Mouse (Mus musculus) brain, embryonic 14.5 days (tissue): ENCODE measurements around the gene Bcl9. TPM values are rescaled to one million over a fixed set of nuclear protein-coding genes. Genes with fewer than 3 reads are reported as not detected.

ENCODE experiments used
- DNase-seq: peaks from one replicate; pipeline ENCODE4 v3.0.0-alpha.2; 2011; ENCODE audit warnings: low read depth
- CTCF ChIP-seq: fragments of 200-500 bp; IDR thresholded peaks from 2 replicates; pipeline ENCODE4 v1.5.1; 2012; ENCODE audit warnings: inconsistent platforms, mild to moderate bottlenecking, moderate library complexity, borderline replicate concordance; ENCODE audit not compliant: insufficient read depth, insufficient read length; ENCODE audit errors: extremely low read depth
- POLR2A ChIP-seq: fragments of 200-500 bp; IDR thresholded peaks from 2 replicates; pipeline ENCODE4 v1.6.1; 2012; ENCODE audit warnings: mild to moderate bottlenecking, inconsistent platforms, borderline replicate concordance; ENCODE audit not compliant: poor library complexity, insufficient read depth, insufficient read length, severe bottlenecking; ENCODE audit errors: extremely low read depth
- polyA plus RNA-seq: library from polyadenylated mRNA; depleted of rRNA; stranded (reverse); fragments of >200 nt; gene quantifications from 2 replicates; pipeline ENCODE4 v1.2.3, GENCODE M21; 2012

Bcl9 gene
- polyA plus RNA-seq, 1 experiment, result 77.8 TPM

DNA sequence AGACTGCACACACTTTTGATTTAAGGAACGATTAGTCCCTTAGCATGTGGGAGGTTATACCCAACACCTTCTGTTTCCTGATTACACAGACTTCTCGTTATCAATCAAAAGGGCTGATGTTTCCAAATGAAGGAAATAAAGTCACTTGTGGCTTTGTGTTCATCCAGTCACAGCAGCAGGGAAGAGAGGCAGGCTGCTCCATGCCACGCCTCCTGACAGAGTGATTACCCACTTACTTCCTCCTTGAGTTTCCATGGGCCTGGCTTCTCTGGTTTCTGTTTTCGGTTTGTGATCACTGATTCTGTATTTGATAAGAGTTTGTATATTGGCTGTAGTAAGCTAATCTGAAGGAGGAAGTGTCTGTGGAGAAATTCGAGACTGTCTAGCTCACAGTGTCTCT lies 86.5 kb downstream of the Bcl9 start:
- no peak for DNase-seq
- TF ChIP-seq CTCF (no peak), POLR2A (no peak)

DNA sequence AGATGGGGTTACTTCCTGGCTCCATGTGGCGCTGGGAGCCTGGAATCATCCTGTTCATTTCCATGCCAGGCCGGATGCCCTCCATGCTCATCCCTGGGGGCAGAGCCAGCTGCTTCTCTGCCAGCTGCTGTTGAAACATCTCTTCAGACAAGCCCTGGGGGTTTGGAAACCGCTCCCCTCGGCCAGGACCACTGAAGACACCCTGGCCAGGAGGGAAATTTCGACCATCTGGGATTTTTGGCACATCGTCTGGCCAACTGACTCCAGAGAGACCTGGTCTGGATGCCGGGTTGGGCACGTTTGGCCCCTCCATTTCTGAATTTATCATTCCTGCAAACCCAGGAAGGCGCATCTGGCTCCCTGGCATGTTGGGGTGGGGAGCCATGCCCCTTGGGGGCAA lies 88.4 kb downstream of the Bcl9 start:
- TF ChIP-seq CTCF, result no peak
- TF ChIP-seq POLR2A, result no peak
- DNase-seq, result no peak

DNA sequence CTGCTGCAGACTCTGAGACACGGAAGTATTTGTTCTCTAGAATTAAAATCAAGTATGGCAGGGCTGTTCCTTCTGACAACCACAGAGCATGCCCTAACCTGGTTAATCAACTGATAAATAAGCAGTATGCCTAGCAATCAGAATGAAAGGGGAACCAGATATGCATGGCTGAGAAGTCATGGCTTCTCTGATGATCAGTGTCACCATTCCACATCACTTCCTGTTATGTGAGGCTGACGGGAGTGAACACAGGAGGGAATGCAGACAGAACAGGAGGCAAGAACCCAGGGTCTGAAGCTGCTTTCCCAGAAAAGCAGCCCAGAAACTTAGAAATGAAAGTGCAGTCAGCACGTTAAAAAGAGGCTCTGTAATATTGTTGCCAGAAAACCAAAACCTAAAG lies 91.2 kb downstream of the Bcl9 start:
- no peak for DNase-seq
- TF ChIP-seq POLR2A (no peak), CTCF (no peak)

DNA sequence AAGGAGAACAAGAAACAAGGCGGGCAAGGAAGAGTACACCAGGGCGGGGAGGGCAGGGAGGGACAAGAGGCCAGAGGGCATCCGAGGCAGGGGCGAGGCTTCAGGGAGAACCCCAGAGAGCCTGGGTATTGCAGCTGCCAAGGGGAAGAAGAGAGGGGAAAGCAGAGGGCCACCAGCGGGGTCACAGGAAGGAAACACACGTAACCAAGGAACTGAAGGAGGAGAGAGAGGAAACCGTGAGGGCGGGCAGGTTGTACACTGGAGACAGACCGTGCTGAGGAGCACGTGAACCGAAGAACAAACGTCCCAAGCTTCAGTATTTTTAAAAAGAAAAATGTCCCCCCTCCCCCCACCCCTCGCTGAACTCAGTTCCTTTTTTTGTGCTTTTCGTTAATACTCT lies 93.8 kb downstream of the Bcl9 start:
- DNase-seq, result no peak
- TF ChIP-seq CTCF, result no peak
- TF ChIP-seq POLR2A, result no peak

DNA sequence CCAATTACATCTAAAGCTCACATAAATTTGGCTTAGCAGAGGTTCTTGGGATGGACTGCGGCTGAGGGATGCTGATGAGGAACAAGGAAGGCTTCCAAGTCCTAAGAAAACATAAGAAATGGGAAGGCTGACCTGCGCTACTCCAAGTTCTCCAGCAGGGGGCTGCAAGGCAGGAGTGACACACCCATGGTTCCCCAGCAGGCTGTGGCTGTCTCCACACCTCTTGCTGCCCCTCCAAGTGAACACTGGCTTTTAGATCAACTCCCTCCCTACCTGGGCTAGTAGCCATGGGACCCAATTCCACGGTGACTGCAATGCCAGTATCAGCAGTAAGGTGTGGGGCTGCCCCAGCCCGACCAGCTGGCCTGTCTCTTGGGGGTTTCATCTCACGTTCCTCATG lies 95.8 kb downstream of the Bcl9 start:
- DNase-seq, result peak; percentile 75
- TF ChIP-seq POLR2A (no peak), CTCF (peak; percentile 91)

- TF ChIP-seq POLR2A (no peak), CTCF (no peak)
- no peak for DNase-seq
Observed at GRCm38 (mm10) chr3:97199261-97199660, 98.5 kb downstream of the Bcl9 start.

DNA sequence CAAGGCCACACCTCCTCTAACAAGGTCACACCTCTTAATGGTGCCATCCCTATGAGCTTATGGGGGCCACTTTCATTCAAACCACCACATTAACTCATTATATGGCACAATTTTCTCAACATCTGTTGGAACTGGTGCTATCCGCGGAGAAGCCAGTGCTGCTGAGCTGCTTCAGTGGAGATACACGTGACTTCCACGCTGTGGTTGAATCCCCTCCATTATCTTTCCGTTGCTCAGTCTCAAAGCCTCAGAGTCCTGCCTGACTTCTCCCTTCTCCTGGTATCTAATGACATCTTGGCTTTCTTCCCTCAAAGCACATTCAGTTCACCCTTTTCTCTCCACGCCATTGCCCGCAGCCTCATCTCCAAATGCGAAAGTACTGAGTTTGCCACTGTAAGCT lies 101.1 kb downstream of the Bcl9 start:
- no peak for DNase-seq
- TF ChIP-seq CTCF (no peak), POLR2A (no peak)

- TF ChIP-seq CTCF (peak; percentile 93), POLR2A (no peak)
- DNase-seq, result peak; percentile 87
Observed at GRCm38 (mm10) chr3:97185098-97185860, 112.4 kb downstream of the Bcl9 start.

GRCm38 (mm10) chr3:97183810-97184209 lies 113.9 kb downstream of the Bcl9 start:
- peak; percentile 57; the same call in 1 of the 2 replicates for TF ChIP-seq CTCF
- TF ChIP-seq POLR2A, result no peak
- DNase-seq, result no peak

DNA sequence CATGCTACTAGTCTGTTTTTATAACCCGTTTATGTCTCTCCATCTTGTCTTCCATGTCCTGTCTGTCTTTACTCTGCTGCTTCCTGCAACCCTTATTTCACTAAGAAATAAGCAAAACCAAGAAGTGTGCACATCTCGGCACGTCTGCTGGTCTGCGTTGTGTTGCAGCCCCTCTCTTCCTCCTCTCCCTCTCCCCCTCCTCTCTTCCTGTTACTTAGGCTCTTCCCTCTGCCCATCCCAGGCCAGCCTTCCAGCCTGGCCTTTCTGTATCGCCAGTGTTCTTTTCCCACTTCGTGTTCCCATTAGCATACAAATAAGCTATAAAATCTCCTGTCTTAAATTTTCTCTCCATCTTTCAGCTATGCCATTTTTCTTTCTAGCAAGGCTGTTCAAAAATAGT lies 117.2 kb downstream of the Bcl9 start:
- TF ChIP-seq POLR2A (no peak), CTCF (no peak)
- DNase-seq, result no peak

DNA sequence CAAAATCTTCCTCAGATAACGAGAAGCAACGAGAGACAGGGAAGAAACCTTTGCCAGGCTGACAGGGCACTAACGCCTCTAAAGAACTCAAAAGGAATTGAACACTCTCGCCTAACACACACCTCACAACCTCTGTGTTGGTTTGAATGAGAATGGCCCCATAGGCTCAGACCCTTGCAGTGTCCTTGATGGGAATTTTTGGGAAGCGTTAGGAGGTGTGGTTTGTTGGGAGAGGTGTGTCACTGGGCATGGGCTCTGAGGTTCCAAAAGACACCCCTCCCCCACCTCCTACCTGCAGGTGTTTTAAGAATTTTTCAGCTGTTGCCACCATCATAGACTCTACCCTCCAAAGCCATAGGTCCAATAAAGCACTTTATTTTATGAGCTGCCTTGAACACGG lies 118.8 kb downstream of the Bcl9 start:
- TF ChIP-seq CTCF (no peak), POLR2A (no peak)

GRCm38 (mm10) chr3:97172632-97173031 lies 125.1 kb downstream of the Bcl9 start:
- DNase-seq, result no peak
- TF ChIP-seq CTCF, result no peak
- no peak for TF ChIP-seq POLR2A

More for the DNA sequence above, 118.8 kb downstream of the Bcl9 start:
- no peak for DNase-seq

- no peak for DNase-seq
Observed at GRCm38 (mm10) chr3:97172231-97172630, 125.5 kb downstream of the Bcl9 start.

More at GRCm38 (mm10) chr3:97172231-97172630, 125.5 kb downstream of the Bcl9 start:
- TF ChIP-seq CTCF, result no peak
- TF ChIP-seq POLR2A, result no peak
